Mouse (Mus musculus) liver, embryonic 14.5 days (tissue): Measurements from ENCODE around the gene Creb3l2. TPM values are rescaled to one million over a fixed set of nuclear protein-coding genes. Genes with fewer than 3 reads are reported as not detected.

ENCODE experiments used
- ATAC-seq: fragments of 200-750 bp; cut with Nextera tagmentation; 2 replicates; pipeline ENCODE4 v1.8.0; 2017; ENCODE audit warnings: moderate number of reproducible peaks, mild to moderate bottlenecking, moderate library complexity; ENCODE audit not compliant: insufficient read depth
- DNase-seq, 3 experiments: peaks; one replicate each; pipeline ENCODE4 v3.0.0-alpha.2; 2012 to 2013; ENCODE audit warnings: low read depth in 3 of 3, low spot score in 3 of 3
- H3K27ac ChIP-seq: fragments of 300-500 bp; sonication (generic); 2 replicates; pipeline ENCODE4 v1.5.1; 2014; ENCODE audit warnings: moderate library complexity, mild to moderate bottlenecking, control low read depth, inconsistent platforms
- H3K27me3 ChIP-seq: fragments of 300-500 bp; sonication (generic); 2 replicates; pipeline ENCODE4 v1.6.1; 2014; ENCODE audit warnings: mild to moderate bottlenecking, low read length, moderate library complexity; ENCODE audit not compliant: control insufficient read depth, insufficient read depth
- H3K36me3 ChIP-seq: fragments of 300-500 bp; sonication (generic); replicated peaks from 2 replicates; pipeline ENCODE4 v1.6.1; 2014; ENCODE audit warnings: low read depth; ENCODE audit not compliant: control insufficient read depth, insufficient read depth
- H3K4me1 ChIP-seq, 2 experiments: fragments of 200-500 bp in 1 of 2; fragments of 300-500 bp in 1 of 2; sonication (generic) in 1 of 2; replicated peaks; 2 replicates each; pipeline ENCODE4 v1.6.1; 2012 to 2014; ENCODE audit warnings: antibody characterized with exemption in 1 of 2, inconsistent platforms in 1 of 2, low read length in 1 of 2; ENCODE audit not compliant: control insufficient read depth in 2 of 2, insufficient read depth in 2 of 2
- H3K4me2 ChIP-seq: fragments of 300-500 bp; sonication (generic); 2 replicates; pipeline ENCODE4 v1.6.1; 2014; ENCODE audit warnings: low read depth, mild to moderate bottlenecking, control low read depth, moderate library complexity
- H3K4me3 ChIP-seq, 2 experiments: fragments of 200-500 bp in 1 of 2; fragments of 300-500 bp in 1 of 2; sonication (generic) in 1 of 2; 2 replicates each; pipeline ENCODE4 v1.5.1; 2012 to 2014; ENCODE audit warnings: low read depth in 2 of 2, low read length in 2 of 2, mild to moderate bottlenecking in 2 of 2, control low read depth in 1 of 2, inconsistent platforms in 1 of 2, moderate library complexity in 1 of 2; ENCODE audit not compliant: insufficient read depth in 1 of 2
- H3K9ac ChIP-seq: fragments of 300-500 bp; sonication (generic); replicated peaks from 2 replicates; pipeline ENCODE4 v1.6.1; 2014; ENCODE audit warnings: mild to moderate bottlenecking, control low read depth, moderate library complexity
- H3K9me3 ChIP-seq: fragments of 300-500 bp; sonication (generic); 2 replicates; pipeline ENCODE4 v1.6.1; 2016; ENCODE audit warnings: low read length, mixed read lengths; ENCODE audit not compliant: control insufficient read depth
- CTCF ChIP-seq: IDR thresholded peaks from 2 replicates; pipeline ENCODE4 v1.5.1; 2016; ENCODE audit warnings: antibody characterized with exemption, low read depth, control low read depth
- EP300 ChIP-seq: IDR thresholded peaks from 2 replicates; pipeline ENCODE4 v1.6.1; 2016; ENCODE audit warnings: antibody characterized with exemption, low read depth
- WGBS: fragments of 180-500 bp; shearing (Covaris S2); extraction: QIAGEN DNeasy Blood & Tissue Kit; methylation state at CpG from one replicate; pipeline ENCODE4 v1.1.7; 2014; ENCODE audit not compliant: insufficient replicate concordance; 5-methylcytosine and 5-hydroxymethylcytosine counted together
- polyA plus RNA-seq, 2 experiments: library from polyadenylated mRNA; depleted of rRNA in 1 of 2; stranded (reverse) in 1 of 2; unstranded in 1 of 2; fragments of >200 nt; fragmentation: Nextera tagmentation in 1 of 2; extraction: Ambion mirVana in 1 of 2; gene quantifications; 2 replicates each; pipeline versions ENCODE4 v1.2.1 to v1.2.3; 2012 to 2014

The Creb3l2 gene
- polyA plus RNA-seq, 2 experiments, result 1.9 to 2.7 TPM

DNA sequence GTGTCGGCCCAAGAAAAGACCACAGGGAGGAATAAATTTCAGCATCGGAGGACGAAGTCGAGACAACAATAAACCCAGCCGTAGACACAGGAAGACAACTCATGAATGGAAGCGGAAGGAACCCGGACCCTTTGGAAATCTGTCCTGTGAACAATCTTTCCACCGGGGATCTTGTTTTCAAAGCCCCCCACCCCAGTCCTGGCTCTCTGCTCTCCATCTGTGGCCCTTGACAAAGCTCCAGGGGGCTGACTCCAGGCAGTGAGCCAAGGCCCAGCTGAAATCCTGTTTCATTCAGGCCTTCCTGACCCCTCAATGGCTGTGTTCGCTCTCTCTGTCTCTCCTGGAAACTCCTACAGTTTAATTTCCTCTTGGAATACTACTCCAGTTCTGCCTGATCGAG, 66.5 kb downstream of the Creb3l2 start:
- no peak for DNase-seq
- H3K9ac ChIP-seq, result no peak overlapping the region
- no peaks in the 10 kb centered on the region for H3K9me3 ChIP-seq
- no peaks in the 10 kb centered on the region for H3K4me1 ChIP-seq
- H3K27ac ChIP-seq, result no peak overlapping the region
- 65% methylated on average over 10 of the region's 10 CpGs for WGBS
- H3K4me2 ChIP-seq, result no peak overlapping the region
- H3K27me3 ChIP-seq, result no peaks in the 10 kb centered on the region
- ATAC-seq, result no peak
- no peak for TF ChIP-seq CTCF
- no peak for TF ChIP-seq EP300
- no peak overlapping the region for H3K4me3 ChIP-seq
- H3K36me3 ChIP-seq, result no peaks in the 10 kb centered on the region

DNA sequence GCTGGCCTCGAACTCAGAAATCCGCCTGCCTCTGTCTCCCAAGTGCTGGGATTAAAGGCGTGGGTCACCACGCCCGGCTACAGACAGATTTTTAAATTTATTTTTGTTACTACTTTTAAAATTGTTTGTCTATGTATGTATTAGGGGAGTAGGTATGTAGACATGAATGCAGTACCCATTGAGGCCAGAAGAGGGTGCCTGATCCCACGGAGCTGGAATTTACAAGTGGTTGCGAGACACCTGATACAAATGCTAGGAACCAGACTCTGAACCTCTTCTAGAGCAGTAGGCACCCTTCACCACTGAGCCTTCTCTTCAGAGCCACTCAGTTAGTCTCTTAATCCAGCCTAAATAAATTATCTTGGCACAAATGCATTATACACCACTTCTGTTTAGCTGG, 70.6 kb downstream of the Creb3l2 start:
- H3K4me3 ChIP-seq, result no peak overlapping the region
- no peak overlapping the region for H3K4me2 ChIP-seq
- no peak for DNase-seq

DNA sequence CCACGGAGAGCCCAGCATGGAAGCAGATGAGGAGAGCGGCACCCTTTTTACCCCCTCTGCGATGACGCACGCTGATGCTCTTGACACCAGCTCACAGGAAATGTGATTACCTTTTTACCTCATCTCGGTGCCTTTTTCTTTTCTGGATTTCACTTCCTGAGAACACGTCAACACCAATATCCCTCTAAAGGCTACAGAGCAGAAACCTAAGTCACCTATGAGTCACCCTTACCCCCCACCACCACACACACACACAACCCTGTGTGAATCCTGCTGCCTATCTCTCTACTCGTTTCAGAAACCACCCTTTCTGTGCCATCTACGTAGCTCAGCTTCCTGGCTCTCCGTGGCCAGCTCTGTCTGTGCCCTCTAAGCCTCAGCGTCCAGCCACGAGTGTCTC, 71.4 kb downstream of the Creb3l2 start:
- H3K27ac ChIP-seq, result no peak overlapping the region
- no peak for DNase-seq
- TF ChIP-seq CTCF, result no peak
- TF ChIP-seq EP300, result no peak
- ATAC-seq, result no peak
- WGBS, result 68% methylated on average over 12 of the region's 12 CpGs
- no peak overlapping the region for H3K9ac ChIP-seq
- H3K9me3 ChIP-seq, result no peaks in the 10 kb centered on the region
- H3K4me2 ChIP-seq, result no peak overlapping the region
- no peaks in the 10 kb centered on the region for H3K27me3 ChIP-seq
- no peaks in the 10 kb centered on the region for H3K36me3 ChIP-seq
- H3K4me1 ChIP-seq, result no peaks in the 10 kb centered on the region
- no peak overlapping the region for H3K4me3 ChIP-seq

More for the DNA sequence above, 70.6 kb downstream of the Creb3l2 start:
- TF ChIP-seq CTCF (peak; percentile 64), EP300 (no peak)
- no peaks in the 10 kb centered on the region for H3K9me3 ChIP-seq
- H3K4me1 ChIP-seq, result no peaks in the 10 kb centered on the region
- no peak for ATAC-seq
- 67% methylated on average over 7 of the region's 7 CpGs for WGBS
- no peak overlapping the region for H3K27ac ChIP-seq
- no peaks in the 10 kb centered on the region for H3K36me3 ChIP-seq
- H3K9ac ChIP-seq, result no peak overlapping the region
- H3K27me3 ChIP-seq, result no peaks in the 10 kb centered on the region

DNA sequence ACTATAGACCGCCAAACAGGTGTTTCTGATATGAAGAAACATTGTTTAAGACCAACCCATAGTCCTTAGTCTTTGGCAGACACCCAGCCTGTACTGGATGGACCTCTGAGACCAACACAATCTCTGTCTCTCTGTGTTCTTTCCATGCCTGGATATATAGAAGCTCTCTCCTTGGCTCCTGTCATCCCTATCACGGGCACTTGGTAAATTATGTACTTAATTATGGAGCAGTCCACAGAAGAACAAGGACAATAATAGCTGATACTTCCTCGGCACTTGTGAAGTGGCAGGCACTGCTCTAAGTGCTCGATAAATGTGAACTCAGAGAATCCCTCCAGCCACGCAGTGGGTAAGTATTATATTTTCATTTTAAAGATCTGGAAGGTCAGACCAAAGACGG, 72.2 kb downstream of the Creb3l2 start:
- no peaks in the 10 kb centered on the region for H3K36me3 ChIP-seq
- TF ChIP-seq EP300 (no peak), CTCF (no peak)
- H3K9me3 ChIP-seq, result no peaks in the 10 kb centered on the region
- no peak overlapping the region for H3K4me3 ChIP-seq
- no peaks in the 10 kb centered on the region for H3K27me3 ChIP-seq
- H3K4me2 ChIP-seq, result no peak overlapping the region
- 63% methylated on average over 6 of the region's 6 CpGs for whole genome bisulfite sequencing
- no peak overlapping the region for H3K27ac ChIP-seq
- DNase-seq (no peak), ATAC-seq (no peak)
- no peaks in the 10 kb centered on the region for H3K4me1 ChIP-seq
- no peak overlapping the region for H3K9ac ChIP-seq

DNA sequence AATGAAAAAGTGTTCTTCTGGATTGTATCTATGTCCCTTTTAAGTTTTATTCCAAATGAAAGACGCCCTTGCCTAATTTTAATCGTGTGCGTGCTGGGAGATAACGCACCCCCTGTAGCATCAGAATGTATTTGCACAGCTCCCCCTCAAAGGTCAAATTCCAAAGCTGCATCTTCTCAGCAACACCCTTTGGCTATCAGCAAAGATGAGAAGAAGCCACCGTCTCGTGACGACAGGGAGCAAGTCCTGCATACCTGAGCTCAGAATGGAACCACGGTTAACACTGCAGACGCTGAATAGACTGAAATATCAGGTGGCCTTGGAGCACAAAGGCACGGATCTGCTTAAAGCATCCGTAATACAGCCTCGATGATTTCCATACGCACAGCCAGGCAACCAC, 73.7 kb downstream of the Creb3l2 start:
- Histone ChIP-seq H3K27me3 (no peaks in the 10 kb centered on the region), H3K9ac (no peak overlapping the region), H3K9me3 (no peaks in the 10 kb centered on the region), H3K27ac (no peak overlapping the region), H3K4me2 (no peak overlapping the region), H3K36me3 (no peaks in the 10 kb centered on the region), H3K4me1 (no peaks in the 10 kb centered on the region), H3K4me3 (no peak overlapping the region)
- 71% methylated on average over 13 of the region's 13 CpGs for whole genome bisulfite sequencing
- DNase-seq (no peak), ATAC-seq (no peak)
- TF ChIP-seq CTCF (no peak), EP300 (no peak)

DNA sequence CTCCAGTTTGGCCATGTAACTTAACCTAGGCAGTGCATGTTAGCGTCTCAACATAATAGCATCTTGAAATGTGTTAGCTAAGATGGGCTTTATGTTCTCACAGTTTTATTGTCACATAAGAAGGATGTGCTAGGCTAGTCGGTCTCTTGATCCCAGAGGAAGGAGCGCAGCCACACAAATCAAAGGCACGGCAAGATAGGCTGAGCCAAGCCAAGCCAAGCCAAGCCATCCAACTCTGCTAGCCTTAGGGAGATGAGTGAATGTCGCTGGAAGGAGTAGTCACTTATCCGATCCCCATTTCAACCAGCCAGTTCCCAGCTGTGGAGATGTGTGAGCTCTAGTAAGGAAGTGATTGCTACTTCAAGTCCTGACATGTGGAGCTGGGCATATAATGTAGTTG, 75.0 kb downstream of the Creb3l2 start:
- H3K9ac ChIP-seq, result no peak overlapping the region
- ATAC-seq (no peak), DNase-seq (no peak)
- TF ChIP-seq EP300 (no peak), CTCF (no peak)
- WGBS, result 78% methylated on average over 6 of the region's 6 CpGs
- no peak overlapping the region for H3K27ac ChIP-seq
- no peak overlapping the region for H3K4me3 ChIP-seq
- no peak overlapping the region for H3K4me2 ChIP-seq
- H3K27me3 ChIP-seq, result no peaks in the 10 kb centered on the region
- no peaks in the 10 kb centered on the region for H3K9me3 ChIP-seq
- no peaks in the 10 kb centered on the region for H3K4me1 ChIP-seq
- no peaks in the 10 kb centered on the region for H3K36me3 ChIP-seq
